Mouse (Mus musculus) hematopoietic stem cell, adult 5-6 weeks (primary cell): Measurements from ENCODE around the gene Bet1l. TPM values are rescaled to one million over a fixed set of nuclear protein-coding genes. Genes with fewer than 3 reads are reported as not detected.

Experiments used
- ATAC-seq, 2 experiments: fragments of 125-278 bp in 1 of 2; replicated peaks in 1 of 2; 2 replicates each; pipeline ENCODE4 v1.8.0; 2016 to 2017; ENCODE audit warnings: inconsistent platforms in 2 of 2, mild to moderate bottlenecking in 2 of 2, moderate number of reproducible peaks in 2 of 2, low read depth in 1 of 2, moderate TSS enrichment in 1 of 2; ENCODE audit not compliant: low FRiP score in 2 of 2, poor library complexity in 2 of 2, severe bottlenecking in 2 of 2, insufficient read depth in 1 of 2, low TSS enrichment in 1 of 2
- total RNA-seq: library from RNA; stranded (forward); fragments of 172-1452, 232-1000 nt; gene quantifications from 2 replicates; pipeline ENCODE4 v1.2.3, GENCODE M21; 2017

Bet1l gene
- total RNA-seq, 1 experiment from 2014 or later: 28.2 TPM

- no peak for ATAC-seq
Observed at GRCm38 (mm10) chr7:140843806-140844205, 13.6 kb downstream of the Bet1l start.

GRCm38 (mm10) chr7:140840750-140841735, 16.3 kb downstream of the Bet1l start:
- ATAC-seq: no peak

DNA sequence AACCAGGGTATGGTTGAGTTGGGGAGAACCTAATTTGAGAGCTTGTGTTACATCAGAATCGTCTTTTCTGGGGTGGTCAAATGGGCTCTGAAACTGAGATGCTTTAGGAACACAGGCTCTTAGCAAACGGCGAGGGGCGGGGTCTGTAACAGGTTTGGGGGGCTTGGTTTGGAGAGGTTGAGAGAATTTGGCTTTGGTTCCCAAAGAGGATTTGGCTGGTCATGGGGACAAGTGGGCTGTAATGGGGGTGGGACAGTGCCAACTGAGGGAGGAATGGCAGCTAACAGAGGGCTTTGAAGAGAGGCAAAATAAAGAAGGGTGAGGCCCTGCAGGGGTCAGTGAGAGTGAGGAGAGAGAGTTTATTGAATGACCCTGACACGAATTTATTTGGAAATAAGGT, 17.8 kb downstream of the Bet1l start:
- ATAC-seq: no peak

DNA sequence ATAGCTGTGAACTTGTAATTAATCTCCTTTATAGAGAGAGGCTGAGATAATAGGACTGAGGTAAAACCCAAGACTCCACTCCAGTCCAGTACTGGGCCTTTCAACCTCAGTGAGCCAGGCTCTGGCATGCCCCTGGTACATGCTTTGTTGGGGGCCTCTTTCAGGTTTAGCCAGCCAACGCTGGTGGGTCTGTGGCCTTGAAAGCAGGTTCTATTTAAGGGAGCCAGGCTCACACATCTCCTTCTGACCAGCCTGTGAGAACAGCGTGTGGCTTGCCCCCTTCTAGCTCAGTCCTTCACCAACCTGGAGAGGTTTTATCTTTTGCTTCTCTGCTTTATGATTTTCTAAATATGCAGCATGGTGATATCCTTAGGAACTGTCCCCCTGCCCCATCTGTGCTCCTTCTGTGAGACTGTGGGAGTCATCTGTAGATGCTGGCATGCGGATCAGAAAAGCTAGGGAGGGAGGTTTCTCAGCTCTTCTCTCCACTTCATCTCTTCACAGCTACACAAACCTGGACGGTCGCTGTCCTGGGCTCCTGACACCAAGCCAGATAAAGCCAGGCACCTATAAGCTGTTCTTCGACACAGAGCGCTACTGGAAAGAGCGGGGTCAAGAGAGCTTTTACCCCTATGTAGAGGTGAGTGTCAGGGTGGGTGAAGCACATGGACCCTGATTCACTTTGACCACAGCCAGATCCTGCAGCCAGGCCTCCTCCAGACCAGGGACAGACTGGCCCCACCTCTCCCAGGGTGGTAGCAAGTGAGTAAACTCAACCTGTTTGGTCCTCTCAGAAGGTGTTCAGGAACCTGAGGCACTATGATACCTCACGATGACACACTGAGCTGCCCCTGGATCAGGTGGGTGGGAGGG, 20.9 kb downstream of the Bet1l start:
- no peak for ATAC-seq

- ATAC-seq: no peak
Observed at GRCm38 (mm10) chr7:140835758-140836087, 21.7 kb downstream of the Bet1l start.

DNA sequence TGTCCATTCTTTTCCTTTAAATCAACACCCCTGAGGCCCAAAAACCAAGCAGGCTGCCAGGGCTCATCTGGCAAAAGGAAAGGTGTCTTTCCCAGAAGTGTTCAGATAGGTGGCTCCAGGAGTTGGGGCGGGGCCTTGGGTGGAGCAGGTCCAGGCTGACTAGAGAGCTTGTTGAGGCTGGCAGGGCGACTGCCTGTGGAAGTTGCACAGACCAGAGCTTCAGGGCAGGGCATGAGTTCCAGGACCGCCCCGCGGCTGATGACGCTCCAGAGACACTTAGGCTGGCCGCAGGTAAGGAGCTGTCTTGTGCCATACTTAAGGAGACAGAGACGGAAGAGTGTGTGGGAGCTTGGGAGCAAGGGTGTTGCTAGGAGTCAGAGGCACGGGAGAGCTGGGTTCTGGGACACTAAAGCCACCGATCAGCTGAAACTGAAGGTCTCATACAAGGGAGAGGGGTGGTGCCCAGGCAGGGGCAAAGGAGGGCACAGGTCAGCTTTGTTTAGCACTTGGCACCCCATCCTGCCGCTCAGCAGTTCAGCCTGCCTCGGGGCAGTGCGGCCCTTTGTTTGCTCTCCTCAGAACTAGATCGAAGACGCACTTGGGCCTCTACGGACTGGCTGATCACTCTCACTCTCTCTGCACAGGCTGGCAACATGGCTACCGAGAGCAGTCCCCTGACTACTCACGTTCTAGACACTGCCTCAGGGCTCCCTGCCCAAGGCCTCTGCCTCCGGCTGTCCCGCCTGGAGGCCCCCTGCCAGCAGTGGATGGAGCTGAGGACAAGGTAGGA, 22.2 kb downstream of the Bet1l start, which contains the start of gene Urah:
Gene Urah, plus strand, starts transcription at position 51 of the 790 bp plus-strand sequence.
- ATAC-seq: no peak

GRCm38 (mm10) chr7:140833341-140833740, 24.0 kb downstream of the Bet1l start:
- ATAC-seq: no peak

- no peak for ATAC-seq
Observed at GRCm38 (mm10) chr7:140831447-140831846, 25.9 kb downstream of the Bet1l start.

- ATAC-seq: peak; percentile 62 to 70
Observed at GRCm38 (mm10) chr7:140828171-140828881, 29.1 kb downstream of the Bet1l start.

GRCm38 (mm10) chr7:140822731-140823130, 34.6 kb downstream of the Bet1l start:
- ATAC-seq: no peak

GRCm38 (mm10) chr7:140821653-140822329, 35.6 kb downstream of the Bet1l start, which contains the start of gene Zfp941:
Gene Zfp941, minus strand, starts transcription at chr7:140822178.
- ATAC-seq: peak; percentile 77 to 95

GRCm38 (mm10) chr7:140821305-140821652, 36.1 kb downstream of the Bet1l start:
- no peak for ATAC-seq

DNA sequence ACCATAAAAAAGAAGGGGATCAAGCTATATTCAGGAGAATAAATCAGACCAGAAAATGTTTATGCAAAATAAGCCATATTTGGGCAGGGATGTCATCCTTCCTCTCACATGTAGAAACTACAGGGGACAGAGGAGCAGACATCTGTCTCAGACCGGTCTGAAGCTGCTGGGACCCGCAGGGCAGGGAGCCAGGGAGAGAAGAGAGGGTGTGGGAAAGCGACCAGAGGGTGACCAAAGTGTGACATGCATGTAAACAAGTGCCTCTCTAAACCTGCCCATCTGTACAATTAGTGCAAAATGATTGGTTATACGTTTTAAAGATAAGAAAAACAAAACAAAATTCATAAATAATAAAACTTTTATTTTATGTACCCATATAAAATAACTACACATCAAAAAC, 37.2 kb downstream of the Bet1l start:
- ATAC-seq: no peak

GRCm38 (mm10) chr7:140812850-140813249, 44.5 kb downstream of the Bet1l start:
- no peak for ATAC-seq

DNA sequence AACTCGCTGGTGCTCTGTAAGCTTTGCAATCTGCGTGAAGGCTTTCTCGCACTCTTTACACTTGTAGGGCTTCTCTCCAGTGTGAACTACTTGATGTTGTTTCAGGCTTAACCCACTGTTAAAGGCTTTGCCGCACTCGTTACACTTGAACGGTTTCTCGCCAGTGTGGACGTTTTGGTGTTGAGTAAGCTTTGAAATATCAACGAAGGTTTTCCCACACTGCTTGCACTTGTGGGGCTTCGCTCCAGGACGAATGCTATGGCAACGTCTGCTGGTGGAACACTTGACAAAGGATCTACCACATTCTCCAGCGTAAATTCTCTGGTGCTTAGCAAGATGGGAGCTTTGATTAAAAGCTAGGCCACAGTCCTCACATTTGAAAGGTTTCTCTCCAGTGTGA, 45.7 kb downstream of the Bet1l start:
- ATAC-seq: no peak

DNA sequence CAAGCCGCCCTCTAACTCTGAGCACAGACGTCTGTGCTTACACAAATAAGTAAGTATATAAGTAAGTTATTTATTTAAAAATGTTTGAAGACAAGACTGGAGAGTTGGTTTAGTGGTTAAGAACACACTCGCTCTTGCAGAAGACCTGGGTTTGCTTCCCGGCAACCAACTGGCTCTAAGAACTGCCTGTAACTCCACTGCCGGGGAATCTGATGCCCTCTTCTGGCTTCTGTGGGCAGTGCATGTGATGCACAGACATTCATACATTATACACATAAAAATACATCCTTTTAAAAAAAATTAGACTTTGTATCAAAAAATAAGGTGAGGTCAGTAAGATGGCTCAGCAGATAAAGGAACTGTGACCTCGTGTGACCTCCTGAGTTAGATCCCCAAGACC, 46.9 kb downstream of the Bet1l start:
- ATAC-seq: no peak
